Mouse (Mus musculus): ENCODE results near the gene Nhlrc2.

GRCm38 (mm10) chr19:56534337-56534736 is 13.7 kb upstream of the Nhlrc2 start:
- no peak for TF ChIP-seq CTCF (conservative IDR thresholded peaks at IDR 0.05; ENCODE audit: insufficient read depth, insufficient read length, low read depth, low read length)
- TF ChIP-seq POLR2A (IDR thresholded peaks at IDR 0.05; ENCODE audit: low read depth, low read length), result no peak

Data from kidney, adult 2 months (tissue).